Mouse (Mus musculus): ENCODE measurements around the gene Ruvbl1.

Ruvbl1 gene

GRCm38 (mm10) chr6:88493712-88494111 lies 28.5 kb downstream of the Ruvbl1 start:
- no peak for DNase-seq (ENCODE audit: low spot score in 2 of 2)

- peak in 1 of 2 experiments; percentile 46 for DNase-seq (ENCODE audit: low spot score in 2 of 2)
These were observed 34.5 kb downstream of the Ruvbl1 start for GRCm38 (mm10) chr6:88499481-88500404.

- no peak for DNase-seq (ENCODE audit: low spot score in 2 of 2)
These were observed 35.2 kb downstream of the Ruvbl1 start for GRCm38 (mm10) chr6:88500405-88500767.

GRCm38 (mm10) chr6:88502030-88502970 lies 37.1 kb downstream of the Ruvbl1 start:
- DNase-seq (ENCODE audit: low spot score in 2 of 2), result no peak

- DNase-seq (ENCODE audit: low spot score in 2 of 2), result no peak
These were observed 37.8 kb downstream of the Ruvbl1 start for GRCm38 (mm10) chr6:88503044-88503443.

GRCm38 (mm10) chr6:88513984-88514383 lies 48.8 kb downstream of the Ruvbl1 start:
- DNase-seq (ENCODE audit: low spot score in 2 of 2), result no peak

GRCm38 (mm10) chr6:88514546-88514945 lies 49.3 kb downstream of the Ruvbl1 start:
- DNase-seq (ENCODE audit: low spot score in 2 of 2), result no peak

- DNase-seq (ENCODE audit: low spot score in 2 of 2), result no peak
These were observed 50.8 kb downstream of the Ruvbl1 start for GRCm38 (mm10) chr6:88515971-88516370.

GRCm38 (mm10) chr6:88516667-88517066 lies 51.5 kb downstream of the Ruvbl1 start:
- DNase-seq (ENCODE audit: low spot score in 2 of 2), result no peak

- DNase-seq (ENCODE audit: low spot score in 2 of 2), result no peak
These were observed 52.6 kb downstream of the Ruvbl1 start for GRCm38 (mm10) chr6:88517701-88518403.

- peak; percentile 86 to 94 for DNase-seq (ENCODE audit: low spot score in 2 of 2)
These were observed 53.4 kb downstream of the Ruvbl1 start, which contains the start of gene Sec61a1 for GRCm38 (mm10) chr6:88518404-88519263. Gene Sec61a1, minus strand, starts transcription at chr6:88518905.

GRCm38 (mm10) chr6:88521821-88522220 lies 56.6 kb downstream of the Ruvbl1 start:
- DNase-seq (ENCODE audit: low spot score in 2 of 2), result peak; percentile 53 to 83

GRCm38 (mm10) chr6:88522606-88523005 lies 57.4 kb downstream of the Ruvbl1 start:
- DNase-seq (ENCODE audit: low spot score in 2 of 2), result no peak

GRCm38 (mm10) chr6:88523043-88523442 lies 57.8 kb downstream of the Ruvbl1 start:
- DNase-seq (ENCODE audit: low spot score in 2 of 2), result no peak

GRCm38 (mm10) chr6:88523451-88523850 lies 58.2 kb downstream of the Ruvbl1 start:
- no peak for DNase-seq (ENCODE audit: low spot score in 2 of 2)

- no peak for DNase-seq (ENCODE audit: low spot score in 2 of 2)
These were observed 58.8 kb downstream of the Ruvbl1 start for GRCm38 (mm10) chr6:88524056-88524455.

GRCm38 (mm10) chr6:88530306-88530705 lies 65.1 kb downstream of the Ruvbl1 start:
- DNase-seq (ENCODE audit: low spot score in 2 of 2), result peak in 1 of 2 experiments; percentile 32

- DNase-seq (ENCODE audit: low spot score in 2 of 2), result no peak
These were observed 75.0 kb downstream of the Ruvbl1 start for GRCm38 (mm10) chr6:88540093-88540755.

- DNase-seq (ENCODE audit: low spot score in 2 of 2), result no peak
These were observed 79.0 kb downstream of the Ruvbl1 start for GRCm38 (mm10) chr6:88544241-88544640.
